Mouse (Mus musculus): ENCODE data around the gene Prss53. TPM values are rescaled to one million over a fixed set of nuclear protein-coding genes. Genes with fewer than 3 reads are reported as not detected.
"Not testable (repeated sequence)": the region's sequence is repeated elsewhere in the genome, so short reads cannot be mapped to it uniquely, and the experiment has no call there.

Gene Prss53
- total RNA-seq, 2 experiments from 2014 or later, result 2.8 to 3.1 TPM

- no peak for DNase-seq (ENCODE audit: low spot score in 2 of 2)
- no peak overlapping the region for H3K27ac ChIP-seq
- H3K4me3 ChIP-seq, result no peak overlapping the region
- TF ChIP-seq CTCF (conservative IDR thresholded peaks at IDR 0.05), result no peak
Measured at GRCm38 (mm10) chr7:127901772-127902171, 11.0 kb upstream of the Prss53 start.

GRCm38 (mm10) chr7:127899997-127900396 lies 9.2 kb upstream of the Prss53 start:
- Histone ChIP-seq H3K4me3 (no peak overlapping the region), H3K27ac (no peak overlapping the region)
- no peak for TF ChIP-seq CTCF (conservative IDR thresholded peaks at IDR 0.05)
- no peak for DNase-seq (ENCODE audit: low spot score in 2 of 2)

- no peak for DNase-seq (ENCODE audit: low spot score in 2 of 2)
- no peak for TF ChIP-seq CTCF (conservative IDR thresholded peaks at IDR 0.05)
- H3K4me3 ChIP-seq, result no peak overlapping the region
Measured at GRCm38 (mm10) chr7:127898179-127898956, 7.6 kb upstream of the Prss53 start.

GRCm38 (mm10) chr7:127897542-127897941 lies 6.8 kb upstream of the Prss53 start:
- H3K4me3 ChIP-seq, result no peak overlapping the region
- no peak overlapping the region for H3K27ac ChIP-seq
- no peak for DNase-seq (ENCODE audit: low spot score in 2 of 2)
- no peak for TF ChIP-seq CTCF (conservative IDR thresholded peaks at IDR 0.05)

More at GRCm38 (mm10) chr7:127898179-127898956, 7.6 kb upstream of the Prss53 start:
- no peak overlapping the region for H3K27ac ChIP-seq

GRCm38 (mm10) chr7:127896384-127896783 lies 5.6 kb upstream of the Prss53 start:
- Histone ChIP-seq H3K27ac (no peak overlapping the region), H3K4me3 (no peak overlapping the region)
- DNase-seq (ENCODE audit: low spot score in 2 of 2), result peak; percentile 39 to 62
- peak; percentile 86 for TF ChIP-seq CTCF (conservative IDR thresholded peaks at IDR 0.05)

- H3K27ac ChIP-seq, result peak overlapping the region; percentile 69; the same call in 1 of the 2 replicates
- H3K4me3 ChIP-seq, result peak overlapping the region; percentile 65; the same call in 1 of the 2 replicates
- DNase-seq (ENCODE audit: low spot score in 2 of 2), result not testable (repeated sequence)
Measured at GRCm38 (mm10) chr7:127895891-127896290, 5.1 kb upstream of the Prss53 start.

GRCm38 (mm10) chr7:127895442-127895841 lies 4.7 kb upstream of the Prss53 start, which contains the start of the genes Gm21974 and Vkorc1:
TSS of gene Gm21974 (minus strand) at chr7:127895454.
TSS of gene Vkorc1 (minus strand) at chr7:127895617.
- peak; percentile 92 to 96 for DNase-seq (ENCODE audit: low spot score in 2 of 2)
- H3K4me3 ChIP-seq, result peak within 1 kb of the TSS; percentile 65
- peak; percentile 54 for TF ChIP-seq CTCF (conservative IDR thresholded peaks at IDR 0.05)

GRCm38 (mm10) chr7:127894480-127894879 lies 3.7 kb upstream of the Prss53 start:
- TF ChIP-seq CTCF (conservative IDR thresholded peaks at IDR 0.05), result no peak
- H3K4me3 ChIP-seq, result peak overlapping the region; percentile 65
- DNase-seq (ENCODE audit: low spot score in 2 of 2), result no peak
- H3K27ac ChIP-seq, result no peak overlapping the region

More at GRCm38 (mm10) chr7:127895442-127895841, 4.7 kb upstream of the Prss53 start, which contains the start of the genes Gm21974 and Vkorc1:
- peak within 1 kb of the TSS; percentile 86 for H3K27ac ChIP-seq

GRCm38 (mm10) chr7:127888821-127889220 lies 1.9 kb downstream of the Prss53 start:
- Histone ChIP-seq H3K27ac (no peak overlapping the region), H3K4me3 (no peak overlapping the region)
- no peak for DNase-seq (ENCODE audit: low spot score in 2 of 2)
- TF ChIP-seq CTCF (conservative IDR thresholded peaks at IDR 0.05), result no peak

- DNase-seq (ENCODE audit: low spot score in 2 of 2), result no peak
- Histone ChIP-seq H3K4me3 (no peak overlapping the region), H3K27ac (no peak overlapping the region)
- TF ChIP-seq CTCF (conservative IDR thresholded peaks at IDR 0.05), result no peak
Measured at GRCm38 (mm10) chr7:127887781-127888180, 3.0 kb downstream of the Prss53 start.

GRCm38 (mm10) chr7:127887191-127887590 lies 3.6 kb downstream of the Prss53 start:
- H3K27ac ChIP-seq, result peak overlapping the region; percentile 25; the same call in 1 of the 2 replicates
- TF ChIP-seq CTCF (conservative IDR thresholded peaks at IDR 0.05), result no peak
- no peak overlapping the region for H3K4me3 ChIP-seq
- DNase-seq (ENCODE audit: low spot score in 2 of 2), result no peak

GRCm38 (mm10) chr7:127886551-127886950 lies 4.2 kb downstream of the Prss53 start:
- DNase-seq (ENCODE audit: low spot score in 2 of 2), result no peak
- Histone ChIP-seq H3K27ac (peak overlapping the region; percentile 53), H3K4me3 (no peak overlapping the region)
- TF ChIP-seq CTCF (conservative IDR thresholded peaks at IDR 0.05), result no peak

- TF ChIP-seq CTCF (conservative IDR thresholded peaks at IDR 0.05), result no peak
- peak in 1 of 2 experiments; percentile 46 for DNase-seq (ENCODE audit: low spot score in 2 of 2)
- H3K27ac ChIP-seq, result peak overlapping the region; percentile 53
Measured at GRCm38 (mm10) chr7:127885951-127886350, 4.8 kb downstream of the Prss53 start.

GRCm38 (mm10) chr7:127880431-127880830 lies 10.3 kb downstream of the Prss53 start:
- Histone ChIP-seq H3K4me3 (no peak overlapping the region), H3K27ac (no peak overlapping the region)
- TF ChIP-seq CTCF (conservative IDR thresholded peaks at IDR 0.05), result no peak

More at GRCm38 (mm10) chr7:127885951-127886350, 4.8 kb downstream of the Prss53 start:
- no peak overlapping the region for H3K4me3 ChIP-seq

More at GRCm38 (mm10) chr7:127880431-127880830, 10.3 kb downstream of the Prss53 start:
- no peak for DNase-seq (ENCODE audit: low spot score in 2 of 2)

Measured in layer of hippocampus, adult 2 months (tissue).